ENCODE assay signal across 9 mouse cellular contexts in genomic region chr4:70601301-70601700, GRCm38 (mm10).
A peak's percentile ranks its signal among the peaks of the same experiment; 100 is the strongest.
DNase-seq lines count a peak whose midpoint lies in the region; ATAC-seq and TF ChIP-seq lines count a peak whose summit lies in the region.
"Had no signal": no experiment of that assay in that cellular context is flagged by ENCODE, and none has a peak within 500 bp of the region (broad histone marks: within the 10 kb centered on the region; RNA-seq: fewer than 3 reads in every experiment).

No protein-coding gene starts in this region.

- no peaks in the 10 kb centered on the region for H3K36me3 ChIP-seq in E14TG2a.4 (ENCODE audit: insufficient read depth, low read length)
- no peaks in the 10 kb centered on the region for H3K36me3 ChIP-seq in heart, postnatal 0 days (replicated peaks; ENCODE audit: control insufficient read depth, insufficient read depth, low read length)
- H3K36me3 ChIP-seq in lung, embryonic 14.5 days (ENCODE audit: insufficient read depth) = no peaks in the 10 kb centered on the region

- 5% methylated on average over 4 of the region's 4 CpGs for WGBS in heart, postnatal 0 days
- 4% methylated on average over 4 of the region's 4 CpGs for WGBS in lung, embryonic 14.5 days

- no peaks in the 10 kb centered on the region for H3K4me1 ChIP-seq in E14TG2a.4 (replicated peaks; ENCODE audit: low read depth, low read length)
- no peaks in the 10 kb centered on the region for H3K4me1 ChIP-seq in heart, postnatal 0 days (ENCODE audit: control insufficient read depth, insufficient read depth)
- no peaks in the 10 kb centered on the region for H3K4me1 ChIP-seq in lung, embryonic 14.5 days (ENCODE audit: insufficient read depth)

- no peaks in the 10 kb centered on the region for H3K27me3 ChIP-seq in E14TG2a.4 (ENCODE audit: insufficient read depth, low read length)
- H3K27me3 ChIP-seq in heart, postnatal 0 days (ENCODE audit: control insufficient read depth, insufficient read depth, low read length) = no peaks in the 10 kb centered on the region
- no peaks in the 10 kb centered on the region for H3K27me3 ChIP-seq in lung, embryonic 14.5 days (ENCODE audit: insufficient read depth, low read length)

- no peak overlapping the region for H3K9ac ChIP-seq in heart, postnatal 0 days (replicated peaks; ENCODE audit: low read depth, low read length)
- H3K9ac ChIP-seq in lung, embryonic 14.5 days = no peak overlapping the region

- TF ChIP-seq EP300 in heart, postnatal 0 days (IDR thresholded peaks at IDR 0.05; ENCODE audit: low read depth) = no peak

- DNase-seq in layer of hippocampus, adult 9-11 months = peak; percentile 34
- no peak for DNase-seq in layer of hippocampus, postnatal 25 days (ENCODE audit: extremely low spot score in 1 of 2, low spot score in 1 of 2)
- DNase-seq in brain, embryonic 14.5 days (ENCODE audit: low read depth) = peak; percentile 85
- peak; percentile 69 for DNase-seq in heart, postnatal 0 days (ENCODE audit: low spot score)
- peak; percentile 72 for DNase-seq in lung, embryonic 14.5 days
- DNase-seq in right cerebral cortex, postnatal 4 days = peak; percentile 4
- no peak for DNase-seq in testis, postnatal 10 days (ENCODE audit: low spot score)

- peaks cover 13% of the 10 kb centered on the region for H3K9me3 ChIP-seq in E14TG2a.4 (ENCODE audit: low read length)
- no peaks in the 10 kb centered on the region for H3K9me3 ChIP-seq in heart, postnatal 0 days (replicated peaks; ENCODE audit: control insufficient read depth, low read length)
- no peaks in the 10 kb centered on the region for H3K9me3 ChIP-seq in lung, embryonic 14.5 days (ENCODE audit: low read depth, low read length)

- no peak overlapping the region for H3K27ac ChIP-seq in heart, postnatal 0 days (ENCODE audit: low read depth)
- no peak overlapping the region for H3K27ac ChIP-seq in lung, embryonic 14.5 days (ENCODE audit: low read depth)

- no peak for TF ChIP-seq POLR2A in brain, embryonic 14.5 days (IDR thresholded peaks at IDR 0.05; ENCODE audit: borderline replicate concordance, extremely low read depth, insufficient read depth, insufficient read length, poor library complexity, severe bottlenecking)

- TF ChIP-seq CTCF in E14TG2a.4 (conservative IDR thresholded peaks at IDR 0.05; ENCODE audit: low read length) = peak; percentile 42; the same call in 1 of the 2 replicates
- TF ChIP-seq CTCF in brain, embryonic 14.5 days (IDR thresholded peaks at IDR 0.05; ENCODE audit: borderline replicate concordance, extremely low read depth, insufficient read depth, insufficient read length) = peak; percentile 79
- peak; percentile 86 for TF ChIP-seq CTCF in heart, postnatal 0 days (IDR thresholded peaks at IDR 0.05; ENCODE audit: low read depth)
- peak; percentile 84 for TF ChIP-seq CTCF in lung, embryonic 14.5 days (IDR thresholded peaks at IDR 0.05; ENCODE audit: low read depth)

- H3K4me2 ChIP-seq in heart, postnatal 0 days (ENCODE audit: low read depth, low read length) = no peak overlapping the region
- no peak overlapping the region for H3K4me2 ChIP-seq in lung, embryonic 14.5 days

- no peak overlapping the region for H3K4me3 ChIP-seq in E14TG2a.4 (replicated peaks; ENCODE audit: low read length)
- no peak overlapping the region for H3K4me3 ChIP-seq in heart, postnatal 0 days (ENCODE audit: low read depth, low read length)
- no peak overlapping the region for H3K4me3 ChIP-seq in lung, embryonic 14.5 days (ENCODE audit: low read depth, low read length)
- H3K4me3 ChIP-seq: erythroblast, embryonic 14.5 days had no signal

- ATAC-seq in heart, postnatal 0 days (ENCODE audit: insufficient read depth, low read depth) = peak; percentile 63
- ATAC-seq in lung, embryonic 14.5 days (ENCODE audit: insufficient read depth) = peak; percentile 74; the same call in 1 of the 2 replicates

Comparison
In these comparisons a context has a peak if more than half of its experiments do, and no peak if none do; other contexts are left out.
1. DNase-seq: peak in layer of hippocampus, adult 9-11 months (single experiment), brain, embryonic 14.5 days (single experiment), heart, postnatal 0 days (single experiment), lung, embryonic 14.5 days (single experiment) and right cerebral cortex, postnatal 4 days (single experiment); none in layer of hippocampus, postnatal 25 days (0 of 2) and testis, postnatal 10 days (single experiment).
2. Peak in every context shown above with its lines, with median percentiles within 50 percentile points of each other: CTCF ChIP-seq.